Mouse (Mus musculus) small intestine, adult 2 months (tissue): ENCODE data around the gene P2ry1.

ENCODE experiments used
- CTCF ChIP-seq: fragments of 200-500 bp; IDR thresholded peaks from 2 replicates; pipeline ENCODE4 v1.5.1; 2012; ENCODE audit warnings: low read depth, mild to moderate bottlenecking, control low read depth, inconsistent platforms, low read length, moderate library complexity, mixed read lengths; ENCODE audit not compliant: insufficient replicate concordance, insufficient read length; ENCODE audit errors: extremely low read depth
- POLR2A ChIP-seq: fragments of 200-500 bp; IDR thresholded peaks from 2 replicates; pipeline ENCODE4 v1.6.1; 2012; ENCODE audit warnings: low read depth, mild to moderate bottlenecking, control low read depth, inconsistent platforms, low read length, moderate library complexity

DNA sequence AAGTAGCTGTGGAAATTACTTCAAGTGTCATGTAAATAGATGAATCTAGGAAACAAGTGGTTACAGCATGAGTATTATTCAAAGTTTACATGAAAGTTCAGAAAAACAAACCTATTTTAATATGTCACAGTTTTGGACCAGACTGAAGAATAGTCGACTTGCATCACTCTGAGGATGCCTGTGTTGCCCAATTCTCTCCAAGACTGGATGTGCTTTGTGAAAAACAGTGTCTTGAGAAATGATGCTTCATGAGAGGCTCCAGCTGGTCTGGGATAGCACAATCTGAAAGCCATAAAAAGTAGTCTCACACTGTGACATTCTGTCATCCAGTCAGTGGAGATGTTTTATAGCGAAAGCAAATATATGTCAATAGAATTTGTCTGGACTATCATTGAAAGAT, 43.8 kb upstream of the P2ry1 start:
- no peak for TF ChIP-seq POLR2A
- no peak for TF ChIP-seq CTCF
